ENCODE assay signal across 1 mouse cellular context in the genomic region with DNA sequence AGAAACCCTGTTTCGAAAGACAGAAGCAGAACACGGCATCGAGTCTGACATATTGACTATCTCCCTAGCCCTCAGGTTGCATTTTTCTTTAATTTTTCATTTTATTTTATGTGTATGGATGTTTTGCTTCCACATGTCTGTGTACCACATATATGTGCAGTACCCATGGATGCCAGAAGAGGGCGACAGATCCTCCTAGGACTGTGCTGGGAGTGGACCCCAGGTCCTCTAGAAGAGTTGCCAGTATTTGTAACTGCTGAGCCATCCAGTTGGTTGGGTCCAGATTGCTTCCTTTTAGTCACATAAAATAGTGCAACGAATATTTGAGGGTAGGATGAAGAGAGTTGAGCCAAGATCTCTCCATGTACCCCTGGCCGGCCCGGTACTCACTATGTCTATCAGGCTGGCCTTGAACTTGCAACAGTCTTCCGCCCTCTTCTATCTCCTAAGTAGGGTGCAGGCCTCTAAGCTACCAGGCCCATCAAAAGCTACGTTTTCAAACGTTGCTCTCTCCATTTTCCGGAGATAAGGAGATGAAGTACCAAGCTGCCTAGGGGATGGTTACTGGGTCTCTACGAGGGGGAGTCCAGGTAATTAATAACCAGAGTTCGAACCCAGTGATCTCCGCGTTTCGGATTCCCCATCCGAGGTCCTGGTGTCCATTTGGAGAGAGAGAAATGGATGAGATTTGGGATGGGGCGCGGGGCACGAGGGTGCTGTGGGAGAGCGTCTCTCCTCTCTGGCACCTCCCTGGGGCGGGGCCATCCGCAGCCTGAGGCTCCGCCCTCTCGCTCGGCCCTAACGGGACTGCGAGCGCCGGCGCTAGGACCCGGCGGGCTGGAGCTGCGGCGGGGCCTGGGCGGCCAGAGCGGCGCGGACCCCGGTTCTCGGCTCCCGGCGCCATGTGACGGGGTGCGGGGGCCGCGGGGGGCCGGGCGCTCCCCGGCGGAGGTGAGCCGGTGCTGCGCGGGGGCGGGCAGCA.
TF ChIP-seq lines count a peak whose summit lies in the region.

No protein-coding gene starts in this region.

TF ChIP-seq in CH12.LX, 34 proteins besides CTCF, POLR2A, EP300 and RAD21:
- TF ChIP-seq MEF2A (IDR thresholded peaks at IDR 0.05; ENCODE audit: borderline replicate concordance, low read depth, low read length): no peak
- TF ChIP-seq PAX5 (IDR thresholded peaks at IDR 0.05; ENCODE audit: low read length): no peak
- no peak for TF ChIP-seq POLR2AphosphoS2 (IDR thresholded peaks at IDR 0.05; ENCODE audit: low read depth, low read length)
- no peak for TF ChIP-seq ELF1 (IDR thresholded peaks at IDR 0.05; ENCODE audit: low read depth, low read length)
- TF ChIP-seq ZNF384 (IDR thresholded peaks at IDR 0.05; ENCODE audit: low read depth, low read length): no peak
- no peak for TF ChIP-seq CHD2 (IDR thresholded peaks at IDR 0.05; ENCODE audit: low read length)
- no peak for TF ChIP-seq MYC (IDR thresholded peaks at IDR 0.05; ENCODE audit: low read depth, low read length)
- peak; percentile 14; the same call in 1 of the 2 replicates for TF ChIP-seq MXI1 (IDR thresholded peaks at IDR 0.05; ENCODE audit: low read depth, low read length)
- peak; percentile 34; the same call in 1 of the 2 replicates for TF ChIP-seq IRF4 (IDR thresholded peaks at IDR 0.05; ENCODE audit: low read depth, low read length)
- 0 out of 2 replicates have a peak, but pooled peaks have one; percentile 38 for TF ChIP-seq UBTF (IDR thresholded peaks at IDR 0.05; ENCODE audit: low read depth, low read length)
- TF ChIP-seq USF2 (conservative IDR thresholded peaks at IDR 0.05; ENCODE audit: low read depth, low read length): no peak
- peak; percentile 42 for TF ChIP-seq SMC3 (IDR thresholded peaks at IDR 0.05; ENCODE audit: low read depth, low read length)
- TF ChIP-seq NRF1 (IDR thresholded peaks at IDR 0.05; ENCODE audit: low read depth, low read length): 0 out of 2 replicates have a peak, but pooled peaks have one; percentile 17
- 0 out of 2 replicates have a peak, but pooled peaks have one; percentile 41 for TF ChIP-seq HCFC1 (IDR thresholded peaks at IDR 0.05; ENCODE audit: low read depth, low read length)
- no peak for TF ChIP-seq ZC3H11A (IDR thresholded peaks at IDR 0.05; ENCODE audit: low read depth, low read length)
- TF ChIP-seq TBP (conservative IDR thresholded peaks at IDR 0.05; ENCODE audit: low read depth, low read length): no peak
